Mouse (Mus musculus) kidney, postnatal 25 days (tissue): ENCODE results near the gene Zscan4f.
"Not testable (repeated sequence)": the region's sequence is repeated elsewhere in the genome, so short reads cannot be mapped to it uniquely, and the experiment has no call there.

ENCODE experiments used
- DNase-seq, 2 experiments: peaks; one replicate each; pipeline ENCODE4 v3.0.0; 2021; ENCODE audit warnings: mixed read lengths in 2 of 2

Zscan4f gene

GRCm38 (mm10) chr7:11397615-11398014, at the start of gene Zscan4f:
Gene Zscan4f, plus strand, starts transcription at chr7:11397915.
- DNase-seq, result not testable (repeated sequence)

- DNase-seq, result not testable (repeated sequence)
These were observed 13.1 kb upstream of the Zscan4f start for GRCm38 (mm10) chr7:11384641-11385040.
